Mouse (Mus musculus) forebrain, postnatal 0 days (tissue): Measurements from ENCODE around the gene Dusp5. TPM values are rescaled to one million over a fixed set of nuclear protein-coding genes. Genes with fewer than 3 reads are reported as not detected.

Experiments used
- ATAC-seq: fragments of 200-750 bp; cut with Nextera tagmentation; 2 replicates; pipeline ENCODE4 v1.8.0; 2017; ENCODE audit warnings: mild to moderate bottlenecking, moderate library complexity
- DNase-seq: peaks from one replicate; pipeline ENCODE4 v3.0.0-alpha.2; 2015
- H3K27ac ChIP-seq: fragments of 300-500 bp; sonication (generic); 2 replicates; pipeline ENCODE4 v1.5.1; 2014; ENCODE audit warnings: low read depth, mild to moderate bottlenecking, antibody characterized with exemption, low read length, moderate library complexity, mixed read lengths
- H3K27me3 ChIP-seq: fragments of 300-500 bp; sonication (generic); 2 replicates; pipeline ENCODE4 v1.6.1; 2014; ENCODE audit warnings: mild to moderate bottlenecking, low read length, mixed read lengths; ENCODE audit not compliant: insufficient read depth
- H3K36me3 ChIP-seq: fragments of 300-500 bp; sonication (generic); 2 replicates; pipeline ENCODE4 v1.6.1; 2014; ENCODE audit warnings: mild to moderate bottlenecking, moderate library complexity; ENCODE audit not compliant: insufficient read depth
- H3K4me1 ChIP-seq: fragments of 300-500 bp; sonication (generic); 2 replicates; pipeline ENCODE4 v1.6.1; 2014; ENCODE audit warnings: antibody characterized with exemption; ENCODE audit not compliant: insufficient read depth
- H3K4me2 ChIP-seq: fragments of 300-500 bp; sonication (generic); 2 replicates; pipeline ENCODE4 v1.6.1; 2014; ENCODE audit warnings: low read depth, mild to moderate bottlenecking, moderate library complexity
- H3K4me3 ChIP-seq: fragments of 300-500 bp; sonication (generic); 2 replicates; pipeline ENCODE4 v1.5.1; 2014; ENCODE audit warnings: low read depth, low read length, mixed read lengths
- H3K9ac ChIP-seq: fragments of 300-500 bp; sonication (generic); 2 replicates; pipeline ENCODE4 v1.6.1; 2014; ENCODE audit warnings: mild to moderate bottlenecking
- H3K9me3 ChIP-seq: fragments of 300-500 bp; sonication (generic); 2 replicates; pipeline ENCODE4 v1.6.1; 2016; ENCODE audit warnings: low read length
- CTCF ChIP-seq: sonication (generic); IDR thresholded peaks from 2 replicates; pipeline ENCODE4 v1.5.1; 2016; ENCODE audit warnings: antibody characterized with exemption, control low read depth, low read depth
- WGBS: fragments of 180-500 bp; shearing (Covaris S2); extraction: QIAGEN DNeasy Blood & Tissue Kit; methylation state at CpG from one replicate; pipeline ENCODE4 v1.1.7; 2014; 5-methylcytosine and 5-hydroxymethylcytosine counted together
- polyA plus RNA-seq: library from polyadenylated mRNA; unstranded; fragments of >200 nt; fragmentation: Nextera tagmentation; extraction: Ambion mirVana; gene quantifications from 2 replicates; pipeline ENCODE4 v1.2.1, GENCODE M21; 2015
- total RNA-seq: library from RNA; depleted of rRNA; stranded (reverse); fragments of >200 nt; gene quantifications from 2 replicates; pipeline ENCODE4 v1.2.3, GENCODE M21; 2014

The Dusp5 gene
- total and polyA plus RNA-seq, 2 experiments from 2014 or later = 5.0 to 7.6 TPM

DNA sequence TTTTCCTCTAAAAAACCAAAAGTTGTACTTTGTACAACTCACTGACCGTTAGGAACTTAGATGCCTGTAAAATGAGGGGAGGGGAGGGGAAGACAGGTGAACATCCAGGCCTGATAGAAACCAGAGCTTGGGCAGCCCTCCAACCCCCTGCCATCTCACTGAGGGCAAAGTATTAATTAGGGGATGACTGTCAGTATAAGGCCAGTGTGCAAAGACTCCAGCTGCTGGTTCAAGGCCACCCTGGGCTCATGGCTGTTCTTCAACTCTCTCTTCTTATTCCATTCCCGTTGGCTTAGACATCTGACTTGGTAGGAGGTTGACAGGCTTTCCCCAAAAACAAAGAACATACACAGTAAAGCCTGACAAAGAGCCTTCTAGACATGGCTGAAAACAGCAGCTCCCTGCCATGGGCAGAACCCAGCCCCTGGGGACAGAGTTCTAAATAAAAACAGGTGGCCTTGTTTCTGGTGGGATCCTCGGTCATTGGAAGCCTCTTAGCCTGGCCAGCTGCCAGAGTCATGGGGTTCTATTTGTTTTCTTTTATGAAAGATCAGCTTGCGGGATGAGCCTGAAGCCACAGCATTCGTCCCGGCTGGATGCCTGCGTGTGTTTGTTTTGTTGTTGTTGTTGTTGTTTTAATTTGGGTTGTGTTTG lies 6.0 kb downstream of the Dusp5 start:
- Histone ChIP-seq H3K9me3 (no peaks in the 10 kb centered on the region), H3K36me3 (no peaks in the 10 kb centered on the region), H3K27ac (no peak overlapping the region), H3K4me2 (no peak overlapping the region), H3K4me3 (no peak overlapping the region), H3K27me3 (peaks cover 15% of the 10 kb centered on the region), H3K4me1 (no peaks in the 10 kb centered on the region), H3K9ac (no peak overlapping the region)
- TF ChIP-seq CTCF = no peak
- 45% methylated on average over 7 of the region's 7 CpGs for WGBS
- ATAC-seq (no peak), DNase-seq (no peak)

DNA sequence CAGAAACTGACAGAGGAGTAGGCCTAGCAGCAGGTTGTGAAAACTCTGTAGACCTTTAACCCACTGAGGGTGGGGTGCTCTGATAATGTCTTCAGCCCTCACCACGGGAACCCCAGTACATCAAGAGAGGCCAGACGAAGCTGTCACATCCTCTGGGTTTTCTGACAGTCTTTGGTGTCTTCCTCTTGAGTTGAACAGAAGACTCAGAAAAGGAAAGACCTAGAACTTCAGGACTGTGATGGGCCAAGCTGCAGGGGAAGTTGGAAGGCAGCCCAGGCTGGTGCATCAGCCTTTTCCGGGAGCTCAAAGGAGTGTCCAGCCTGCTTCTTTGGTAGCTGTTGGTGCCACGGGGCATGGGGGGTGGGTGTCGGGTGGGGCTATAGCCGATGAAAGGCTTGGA lies 6.5 kb downstream of the Dusp5 start:
- no peak overlapping the region for H3K9ac ChIP-seq
- no peak overlapping the region for H3K4me3 ChIP-seq
- H3K9me3 ChIP-seq = no peaks in the 10 kb centered on the region
- no peak for TF ChIP-seq CTCF
- H3K36me3 ChIP-seq = no peaks in the 10 kb centered on the region
- H3K27me3 ChIP-seq = peaks cover 9% of the 10 kb centered on the region
- no peak for ATAC-seq
- WGBS = 75% methylated on average over 6 of the region's 6 CpGs
- no peak overlapping the region for H3K27ac ChIP-seq
- no peak overlapping the region for H3K4me2 ChIP-seq
- no peak for DNase-seq
- no peaks in the 10 kb centered on the region for H3K4me1 ChIP-seq

DNA sequence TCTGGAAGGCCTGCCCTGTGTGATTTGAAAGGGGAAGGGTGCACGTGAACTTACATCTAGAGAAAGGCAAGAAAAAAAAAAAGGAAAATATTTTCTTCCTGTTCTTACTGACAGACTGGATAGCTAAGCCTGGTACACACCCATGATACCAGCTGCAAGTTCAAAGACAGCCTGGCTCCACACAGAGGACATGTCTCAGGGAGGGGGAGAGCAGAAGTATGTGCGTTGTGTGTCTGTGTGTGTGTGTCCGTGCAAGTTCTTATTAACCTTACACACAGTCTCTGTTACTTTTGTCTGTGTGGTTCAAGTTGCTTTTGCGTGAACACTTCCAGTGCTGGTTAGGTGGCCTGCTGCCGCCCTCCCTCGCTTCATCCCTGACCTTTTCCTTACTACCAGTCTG lies 7.3 kb downstream of the Dusp5 start:
- Histone ChIP-seq H3K4me1 (no peaks in the 10 kb centered on the region), H3K4me2 (no peak overlapping the region), H3K9ac (no peak overlapping the region), H3K4me3 (no peak overlapping the region), H3K36me3 (no peaks in the 10 kb centered on the region; the same call in 1 of the 2 replicates), H3K27ac (no peak overlapping the region), H3K9me3 (no peaks in the 10 kb centered on the region), H3K27me3 (peaks cover 2% of the 10 kb centered on the region; the same call in 1 of the 2 replicates)
- DNase-seq = no peak
- ATAC-seq = no peak
- WGBS = 95% methylated on average over 6 of the region's 6 CpGs
- no peak for TF ChIP-seq CTCF

DNA sequence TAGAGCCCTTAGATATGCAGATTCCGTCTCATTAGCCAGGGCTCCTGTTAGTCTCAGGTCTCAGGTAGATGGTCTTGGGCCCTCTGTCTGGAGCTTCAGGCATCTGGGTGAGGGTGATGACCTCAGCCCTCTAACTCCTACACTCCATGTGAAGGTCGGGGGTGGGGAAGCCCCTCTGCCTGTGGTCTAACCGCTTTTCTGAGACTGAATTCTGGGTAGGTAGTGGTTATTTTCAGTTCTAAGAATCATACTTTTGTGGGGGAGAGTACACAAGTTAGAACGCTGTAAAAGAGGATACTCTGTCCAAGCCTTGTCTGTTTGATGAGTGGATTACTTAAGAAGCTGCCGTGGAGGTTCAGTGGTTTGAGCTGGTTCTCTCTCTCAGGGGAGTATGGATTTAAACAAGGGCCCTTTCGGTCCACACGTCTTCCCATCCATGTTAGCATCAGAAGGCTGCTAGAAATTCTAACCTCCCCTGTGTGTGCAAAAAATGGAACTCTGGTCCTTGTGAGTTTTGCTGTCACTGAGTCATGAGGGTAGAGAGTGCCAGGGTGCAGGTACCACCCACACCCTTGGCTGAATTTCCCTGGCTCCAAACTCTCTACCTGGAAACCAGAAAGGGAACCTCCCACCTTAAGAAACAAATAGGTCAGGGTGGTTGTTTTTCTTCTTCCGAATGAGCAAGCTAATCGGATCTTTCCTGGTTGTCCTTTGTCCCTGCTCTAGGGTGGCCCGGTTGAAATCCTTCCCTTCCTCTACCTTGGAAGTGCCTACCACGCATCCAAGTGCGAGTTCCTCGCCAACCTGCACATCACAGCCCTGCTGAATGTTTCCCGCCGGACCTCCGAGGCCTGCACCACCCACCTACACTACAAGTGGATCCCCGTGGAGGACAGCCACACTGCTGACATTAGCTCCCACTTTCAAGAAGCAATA lies 8.1 kb downstream of the Dusp5 start:
- Histone ChIP-seq H3K27ac (no peak overlapping the region), H3K4me3 (no peak overlapping the region), H3K36me3 (no peaks in the 10 kb centered on the region; the same call in 1 of the 2 replicates), H3K4me1 (no peaks in the 10 kb centered on the region), H3K9ac (no peak overlapping the region), H3K9me3 (no peaks in the 10 kb centered on the region), H3K27me3 (no peaks in the 10 kb centered on the region), H3K4me2 (no peak overlapping the region)
- DNase-seq = no peak
- whole genome bisulfite sequencing = 81% methylated on average over 17 of the region's 17 CpGs
- no peak for ATAC-seq
- TF ChIP-seq CTCF = no peak

DNA sequence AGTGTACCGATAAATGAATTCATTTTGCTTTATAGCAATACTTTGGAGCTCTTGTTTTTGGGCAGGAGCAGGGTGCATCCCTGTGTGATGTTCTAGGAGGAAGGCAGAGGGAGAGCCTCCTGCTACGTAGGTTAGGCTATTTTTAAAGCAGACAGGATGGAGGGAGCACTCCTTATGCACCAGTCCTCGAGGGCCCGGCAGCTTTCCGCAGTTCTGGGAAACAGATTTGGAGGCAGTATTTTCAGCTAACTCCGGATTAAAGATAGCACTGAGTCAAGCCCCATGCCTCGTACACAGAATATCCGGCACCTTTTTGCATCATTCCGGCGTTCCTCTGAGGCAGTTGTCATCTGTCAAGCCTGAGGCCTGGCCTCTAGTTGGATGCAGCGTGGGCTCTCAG lies 9.1 kb downstream of the Dusp5 start:
- TF ChIP-seq CTCF = no peak
- H3K27me3 ChIP-seq = no peaks in the 10 kb centered on the region
- no peaks in the 10 kb centered on the region; the same call in 1 of the 2 replicates for H3K36me3 ChIP-seq
- no peak overlapping the region for H3K9ac ChIP-seq
- no peak overlapping the region for H3K4me2 ChIP-seq
- H3K4me1 ChIP-seq = no peaks in the 10 kb centered on the region
- 91% methylated on average over 11 of the region's 11 CpGs for WGBS
- DNase-seq = no peak
- no peaks in the 10 kb centered on the region for H3K9me3 ChIP-seq
- H3K27ac ChIP-seq = no peak overlapping the region
- H3K4me3 ChIP-seq = no peak overlapping the region
- no peak for ATAC-seq

DNA sequence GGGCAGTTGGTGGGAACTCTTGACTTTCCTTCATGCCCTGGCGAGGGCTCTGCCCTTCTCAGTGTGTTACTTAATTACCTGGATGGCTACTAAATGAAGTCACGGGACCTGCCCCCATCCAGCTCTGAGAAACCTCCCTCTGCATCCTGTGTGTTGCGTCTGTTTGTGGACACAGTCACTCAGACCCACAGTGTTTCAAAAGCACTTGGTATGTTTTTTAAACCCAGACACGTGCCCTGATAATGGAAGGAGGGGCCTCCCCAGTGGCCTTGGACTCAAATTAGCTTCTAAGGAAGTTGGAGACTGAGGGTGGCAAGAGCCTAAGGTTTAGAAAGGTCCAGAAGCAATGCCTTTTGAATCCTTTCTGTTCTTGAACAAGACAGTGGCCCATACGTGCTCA lies 9.9 kb downstream of the Dusp5 start:
- Histone ChIP-seq H3K4me3 (no peak overlapping the region), H3K9me3 (no peaks in the 10 kb centered on the region), H3K27ac (no peak overlapping the region), H3K4me1 (no peaks in the 10 kb centered on the region), H3K27me3 (no peaks in the 10 kb centered on the region), H3K36me3 (no peaks in the 10 kb centered on the region; the same call in 1 of the 2 replicates), H3K9ac (no peak overlapping the region), H3K4me2 (no peak overlapping the region)
- 66% methylated on average over 5 of the region's 5 CpGs for WGBS
- no peak for DNase-seq
- TF ChIP-seq CTCF = no peak
- no peak for ATAC-seq

DNA sequence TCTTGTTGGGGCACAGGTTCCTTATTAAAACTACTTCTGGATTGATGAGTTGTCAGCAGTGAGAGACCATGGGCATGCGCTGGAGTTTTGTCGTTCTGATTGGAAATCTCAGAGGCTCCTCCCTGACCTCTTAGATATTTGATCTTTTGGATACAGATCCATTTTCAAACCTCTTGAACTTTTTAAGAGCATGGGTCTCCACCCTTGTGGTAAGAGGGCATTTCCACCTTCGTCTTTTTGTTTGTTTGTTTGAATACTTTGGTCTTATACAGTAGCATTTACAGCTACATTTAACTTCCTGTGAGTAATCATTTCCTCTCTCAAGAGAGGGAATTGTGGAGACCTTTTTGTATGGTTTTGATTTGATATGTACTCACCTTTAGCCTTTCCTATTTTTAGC lies 10.4 kb downstream of the Dusp5 start:
- Histone ChIP-seq H3K4me1 (no peaks in the 10 kb centered on the region), H3K4me2 (no peak overlapping the region), H3K36me3 (no peaks in the 10 kb centered on the region; the same call in 1 of the 2 replicates), H3K27ac (no peak overlapping the region), H3K9me3 (no peaks in the 10 kb centered on the region), H3K27me3 (no peaks in the 10 kb centered on the region), H3K4me3 (no peak overlapping the region), H3K9ac (no peak overlapping the region)
- ATAC-seq (no peak), DNase-seq (no peak)
- no peak for TF ChIP-seq CTCF
- 86% methylated on average over 3 of the region's 3 CpGs for WGBS
